Mouse (Mus musculus) intestine, embryonic 15.5 days (tissue): ENCODE data around the gene Fut11. TPM values are rescaled to one million over a fixed set of nuclear protein-coding genes. Genes with fewer than 3 reads are reported as not detected.
A peak's percentile ranks its signal among the peaks of the same experiment; 100 is the strongest.

Experiments
- ATAC-seq: fragments of 200-750 bp; cut with Nextera tagmentation; 2 replicates; pipeline ENCODE4 v1.8.0; 2017; ENCODE audit warnings: moderate TSS enrichment, moderate library complexity
- H3K27ac ChIP-seq: fragments of 300-500 bp; sonication (generic); 2 replicates; pipeline ENCODE4 v1.5.1; 2015; ENCODE audit warnings: mild to moderate bottlenecking, inconsistent platforms
- H3K27me3 ChIP-seq: fragments of 300-500 bp; sonication (generic); replicated peaks from 2 replicates; pipeline ENCODE4 v1.6.1; 2015; ENCODE audit warnings: inconsistent platforms
- H3K36me3 ChIP-seq: fragments of 300-500 bp; sonication (generic); 2 replicates; pipeline ENCODE4 v1.6.1; 2015; ENCODE audit warnings: inconsistent platforms
- H3K4me1 ChIP-seq: fragments of 300-500 bp; sonication (generic); replicated peaks from 2 replicates; pipeline ENCODE4 v1.6.1; 2015; ENCODE audit warnings: inconsistent platforms
- H3K4me2 ChIP-seq: fragments of 300-500 bp; sonication (generic); replicated peaks from 2 replicates; pipeline ENCODE4 v1.6.1; 2015; ENCODE audit warnings: mild to moderate bottlenecking, inconsistent platforms
- H3K4me3 ChIP-seq: fragments of 300-500 bp; sonication (generic); replicated peaks from 2 replicates; pipeline ENCODE4 v1.5.1; 2015; ENCODE audit warnings: inconsistent platforms
- H3K9ac ChIP-seq: fragments of 300-500 bp; sonication (generic); 2 replicates; pipeline ENCODE4 v1.6.1; 2015; ENCODE audit warnings: inconsistent platforms
- H3K9me3 ChIP-seq: fragments of 300-500 bp; sonication (generic); 2 replicates; pipeline ENCODE4 v1.6.1; 2016; ENCODE audit warnings: inconsistent platforms
- WGBS: fragments of 180-500 bp; shearing (Covaris S2); methylation state at CpG from one replicate; pipeline ENCODE4 v1.1.7; 2015; 5-methylcytosine and 5-hydroxymethylcytosine counted together
- polyA plus RNA-seq: library from polyadenylated mRNA; unstranded; fragments of >200 nt; fragmentation: Nextera tagmentation; extraction: Ambion mirVana; gene quantifications from 2 replicates; pipeline ENCODE4 v1.2.1, GENCODE M21; 2015

The Fut11 gene
- polyA plus RNA-seq, 1 experiment from 2014 or later = 22.8 TPM

DNA sequence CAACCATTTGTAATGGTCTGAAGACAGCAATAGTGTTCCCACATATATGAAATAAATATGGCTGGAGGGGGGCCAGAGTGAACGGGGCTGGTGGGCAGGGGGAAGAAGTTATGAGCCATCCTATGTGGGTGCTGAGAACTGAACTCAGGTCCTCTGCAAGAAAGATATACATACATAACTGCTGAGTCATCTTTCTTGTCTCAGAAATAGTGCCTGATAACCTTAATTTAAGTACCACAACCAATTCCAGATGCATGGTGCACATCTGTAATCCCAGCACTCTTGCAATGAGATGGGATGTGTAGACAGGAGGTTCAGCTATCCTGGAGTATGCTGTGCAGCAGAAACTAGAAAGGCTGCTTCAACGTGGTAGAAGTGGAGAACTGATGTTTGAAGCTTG, 13.0 kb upstream of the Fut11 start:
- peaks cover 69% of the 10 kb centered on the region for H3K36me3 ChIP-seq
- H3K9ac ChIP-seq = no peak overlapping the region
- H3K4me2 ChIP-seq = no peak overlapping the region
- no peak overlapping the region for H3K27ac ChIP-seq
- no peaks in the 10 kb centered on the region for H3K27me3 ChIP-seq
- WGBS = 92% methylated on average over 2 of the region's 2 CpGs
- no peak overlapping the region for H3K4me3 ChIP-seq
- H3K4me1 ChIP-seq = no peaks in the 10 kb centered on the region
- no peaks in the 10 kb centered on the region for H3K9me3 ChIP-seq
- ATAC-seq = no peak

DNA sequence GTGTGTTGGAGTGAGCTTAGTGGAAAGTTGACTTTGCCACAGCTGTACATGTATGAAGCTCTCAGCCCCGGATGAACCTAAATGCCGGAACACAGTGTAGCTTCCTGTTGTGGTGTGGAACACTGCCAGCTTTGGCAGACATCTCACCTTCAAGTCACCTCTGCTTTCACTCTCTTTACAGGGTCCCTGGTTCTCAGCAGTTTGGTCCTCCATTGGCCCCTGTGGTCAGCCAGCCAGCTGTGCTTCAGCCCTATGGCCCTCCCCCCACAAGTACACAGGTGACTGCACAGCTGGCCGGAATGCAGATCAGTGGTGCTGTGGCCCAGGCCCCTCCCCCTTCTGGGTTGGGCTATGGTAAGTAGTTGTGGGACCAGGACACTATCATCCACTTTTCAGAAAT, 12.3 kb upstream of the Fut11 start:
- Histone ChIP-seq H3K9me3 (no peaks in the 10 kb centered on the region), H3K9ac (no peak overlapping the region), H3K27ac (no peak overlapping the region), H3K4me2 (no peak overlapping the region), H3K4me1 (no peaks in the 10 kb centered on the region), H3K4me3 (no peak overlapping the region), H3K27me3 (no peaks in the 10 kb centered on the region), H3K36me3 (peaks cover 68% of the 10 kb centered on the region)
- ATAC-seq = peak; percentile 25; the same call in 1 of the 2 replicates
- 61% methylated on average over 3 of the region's 3 CpGs for WGBS

DNA sequence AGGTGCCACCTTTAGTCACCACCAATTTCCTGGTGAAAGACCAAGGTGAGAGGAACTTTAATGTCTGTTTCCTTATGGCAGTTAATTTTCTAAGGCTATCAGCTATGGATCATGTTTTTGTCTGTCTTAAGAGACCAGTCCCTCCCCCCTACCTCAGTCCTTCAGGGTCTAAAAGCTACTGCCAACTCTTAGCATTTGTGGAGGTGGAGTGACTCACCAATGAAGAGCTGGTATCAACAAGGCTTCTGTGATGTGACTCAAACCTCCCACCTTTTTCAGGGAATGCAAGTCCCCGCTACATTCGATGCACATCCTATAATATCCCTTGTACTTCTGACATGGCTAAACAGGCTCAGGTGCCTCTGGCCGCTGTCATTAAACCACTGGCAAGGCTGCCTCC, 8.2 kb upstream of the Fut11 start:
- 94% methylated on average over 3 of the region's 3 CpGs for WGBS
- Histone ChIP-seq H3K27ac (no peak overlapping the region), H3K4me2 (no peak overlapping the region), H3K9me3 (no peaks in the 10 kb centered on the region), H3K9ac (no peak overlapping the region), H3K27me3 (no peaks in the 10 kb centered on the region), H3K4me3 (no peak overlapping the region), H3K4me1 (no peaks in the 10 kb centered on the region), H3K36me3 (peaks cover 76% of the 10 kb centered on the region)
- no peak for ATAC-seq

DNA sequence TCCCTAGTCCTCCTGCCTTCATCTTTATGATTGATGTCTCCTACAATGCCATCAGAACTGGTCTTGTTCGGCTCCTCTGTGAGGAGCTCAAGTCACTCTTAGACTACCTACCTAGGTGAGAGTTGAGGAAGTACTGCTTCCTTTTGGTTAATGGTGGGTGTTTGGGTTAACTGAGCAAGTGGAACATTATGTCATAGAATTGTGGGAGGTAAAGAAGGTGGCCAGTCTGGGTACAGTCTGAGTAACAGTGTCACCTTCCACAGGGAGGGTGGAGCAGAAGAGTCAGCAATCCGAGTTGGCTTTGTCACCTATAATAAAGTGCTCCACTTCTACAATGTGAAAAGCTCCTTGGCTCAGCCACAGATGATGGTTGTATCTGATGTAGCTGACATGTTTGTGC, 5.8 kb upstream of the Fut11 start:
- Histone ChIP-seq H3K9me3 (no peaks in the 10 kb centered on the region), H3K4me1 (peaks cover 5% of the 10 kb centered on the region; the same call in 1 of the 2 replicates), H3K27ac (no peak overlapping the region), H3K4me2 (no peak overlapping the region), H3K27me3 (no peaks in the 10 kb centered on the region), H3K36me3 (peaks cover 75% of the 10 kb centered on the region), H3K4me3 (no peak overlapping the region), H3K9ac (no peak overlapping the region)
- WGBS = 82% methylated on average over 2 of the region's 2 CpGs
- ATAC-seq = no peak

DNA sequence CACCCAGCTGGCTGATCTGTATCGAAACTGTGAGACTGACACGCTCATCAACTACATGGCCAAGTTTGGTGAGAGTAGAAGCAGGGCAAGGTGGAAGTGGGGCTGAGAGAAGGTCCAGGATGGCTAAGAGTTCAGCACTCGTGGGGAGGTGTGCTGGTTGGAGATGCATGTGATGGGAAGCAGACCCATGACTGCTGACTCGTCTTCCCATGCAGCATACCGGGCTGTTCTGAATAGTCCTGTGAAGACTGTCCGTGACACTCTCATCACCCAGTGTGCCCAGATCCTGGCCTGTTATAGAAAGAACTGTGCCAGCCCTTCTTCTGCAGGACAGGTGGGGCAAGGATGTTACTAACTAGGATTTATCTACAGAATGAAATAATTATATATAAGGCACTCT, 3.0 kb upstream of the Fut11 start:
- H3K36me3 ChIP-seq = peaks cover 50% of the 10 kb centered on the region
- no peak overlapping the region for H3K9ac ChIP-seq
- no peaks in the 10 kb centered on the region for H3K9me3 ChIP-seq
- H3K27me3 ChIP-seq = no peaks in the 10 kb centered on the region
- 89% methylated on average over 6 of the region's 6 CpGs for WGBS
- no peak overlapping the region for H3K4me3 ChIP-seq
- ATAC-seq = no peak
- no peak overlapping the region for H3K4me2 ChIP-seq
- peaks cover 22% of the 10 kb centered on the region for H3K4me1 ChIP-seq
- H3K27ac ChIP-seq = no peak overlapping the region

DNA sequence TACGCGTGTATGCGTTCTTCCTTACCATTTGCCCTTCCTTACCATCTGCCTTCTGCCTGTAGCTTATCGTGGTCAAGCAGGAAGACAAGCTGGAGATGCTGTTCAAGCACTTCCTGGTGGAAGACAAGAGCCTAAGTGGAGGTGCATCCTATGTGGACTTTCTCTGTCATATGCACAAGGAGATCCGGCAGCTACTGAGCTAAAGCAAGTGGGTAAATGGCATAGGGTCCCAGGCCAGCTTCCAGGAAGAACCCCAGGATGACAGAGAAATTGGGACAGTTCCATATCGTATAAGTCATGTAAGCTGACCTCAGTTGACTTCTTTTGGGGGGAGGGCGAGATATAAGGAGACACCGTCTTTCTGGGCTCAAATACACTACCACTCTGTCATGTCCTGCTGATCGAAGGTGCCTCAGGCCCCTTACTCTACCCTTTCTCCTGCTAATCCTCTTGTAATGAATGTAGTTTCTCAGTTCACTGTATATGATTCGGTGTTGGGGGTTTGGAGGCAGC, 1.1 kb upstream of the Fut11 start:
- Histone ChIP-seq H3K27ac (no peak overlapping the region), H3K4me2 (no peak overlapping the region), H3K36me3 (peaks cover 45% of the 10 kb centered on the region), H3K4me3 (no peak overlapping the region), H3K9ac (no peak overlapping the region), H3K9me3 (no peaks in the 10 kb centered on the region), H3K4me1 (peaks cover 35% of the 10 kb centered on the region), H3K27me3 (no peaks in the 10 kb centered on the region)
- 86% methylated on average over 10 of the region's 10 CpGs for WGBS
- no peak for ATAC-seq

DNA sequence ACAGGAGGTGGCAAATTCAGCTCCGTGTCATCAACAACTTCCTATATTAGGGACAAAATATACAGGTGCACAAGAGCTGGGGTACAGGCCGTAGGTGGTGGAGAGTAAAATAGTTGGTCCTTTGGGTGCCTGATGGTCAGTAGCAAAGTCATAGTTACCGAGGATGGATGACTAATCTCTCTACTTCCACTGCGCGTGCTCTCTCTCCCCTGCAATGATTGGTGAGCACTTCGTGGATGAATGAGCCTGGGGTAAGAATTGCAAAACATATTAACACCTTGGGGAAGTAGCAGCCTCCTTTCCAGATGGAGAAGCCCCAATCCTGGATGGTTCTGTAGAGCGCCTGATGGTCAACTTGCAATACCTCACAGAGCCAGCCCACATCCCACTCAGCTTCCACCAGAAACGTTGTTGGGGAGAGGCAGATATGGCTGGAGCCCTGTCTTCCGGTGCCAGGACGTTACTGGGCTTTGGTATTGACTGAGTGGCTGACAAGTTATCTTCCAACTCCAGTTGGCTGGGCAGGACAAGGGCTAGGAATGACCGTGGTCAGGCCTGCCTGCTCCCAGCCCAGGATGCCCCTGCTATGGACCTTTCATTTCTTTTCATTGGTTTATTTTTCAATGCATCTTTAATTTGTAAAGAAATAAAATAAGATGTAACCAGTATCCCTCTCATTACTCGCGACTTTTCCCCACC, 434 bp upstream of the Fut11 start:
- H3K4me2 ChIP-seq = peak overlapping the region; percentile 73
- 0 out of 2 replicates have a peak overlapping the region, but pooled peaks have one; percentile 92 for H3K9ac ChIP-seq
- peaks cover 41% of the 10 kb centered on the region for H3K4me1 ChIP-seq
- WGBS = 48% methylated on average over 13 of the region's 13 CpGs
- no peaks in the 10 kb centered on the region for H3K27me3 ChIP-seq
- peaks cover 38% of the 10 kb centered on the region for H3K36me3 ChIP-seq
- peak; percentile 25 for ATAC-seq
- H3K9me3 ChIP-seq = no peaks in the 10 kb centered on the region
- peak overlapping the region; percentile 99 for H3K27ac ChIP-seq
- peak overlapping the region; percentile 90 for H3K4me3 ChIP-seq

DNA sequence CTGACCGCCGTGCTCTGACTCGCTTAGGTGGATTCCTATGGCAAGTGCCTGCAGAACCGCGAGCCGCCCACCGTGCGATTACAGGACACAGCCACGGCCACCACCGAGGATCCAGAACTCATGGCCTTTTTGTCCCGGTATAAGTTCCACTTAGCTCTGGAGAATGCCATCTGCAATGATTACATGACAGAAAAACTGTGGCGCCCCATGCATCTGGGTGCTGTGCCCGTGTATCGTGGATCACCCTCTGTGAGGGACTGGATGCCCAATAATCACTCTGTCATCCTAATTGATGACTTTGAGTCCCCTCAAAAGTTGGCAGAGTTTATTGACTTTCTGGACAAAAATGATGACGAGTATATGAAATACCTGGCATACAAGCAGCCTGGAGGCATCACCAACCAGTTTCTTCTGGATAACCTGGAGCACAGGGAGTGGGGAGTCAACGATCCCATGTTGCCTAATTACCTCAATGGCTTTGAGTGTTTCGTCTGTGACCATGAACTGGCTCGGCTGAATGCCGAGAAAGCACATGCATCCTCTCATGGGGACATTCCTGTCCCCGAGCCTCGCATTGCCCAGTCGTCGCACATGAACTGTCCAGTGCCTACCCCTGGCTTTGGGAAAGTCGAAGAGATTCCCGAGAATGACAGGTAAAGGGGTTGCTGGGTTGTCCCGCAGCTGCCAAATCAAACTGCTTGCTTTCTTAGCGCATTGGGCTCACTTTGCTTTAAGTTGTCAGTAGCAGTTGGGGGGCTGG, 1.2 kb downstream of the Fut11 start:
- H3K4me2 ChIP-seq = peak overlapping the region; percentile 73
- ATAC-seq = no peak
- no peaks in the 10 kb centered on the region for H3K9me3 ChIP-seq
- 13% methylated on average over 27 of the region's 27 CpGs for WGBS
- H3K4me1 ChIP-seq = peaks cover 43% of the 10 kb centered on the region
- H3K36me3 ChIP-seq = peaks cover 27% of the 10 kb centered on the region
- H3K4me3 ChIP-seq = peak overlapping the region; percentile 90
- H3K27ac ChIP-seq = peak overlapping the region; percentile 99
- H3K27me3 ChIP-seq = no peaks in the 10 kb centered on the region
- H3K9ac ChIP-seq = peak overlapping the region; percentile 92

DNA sequence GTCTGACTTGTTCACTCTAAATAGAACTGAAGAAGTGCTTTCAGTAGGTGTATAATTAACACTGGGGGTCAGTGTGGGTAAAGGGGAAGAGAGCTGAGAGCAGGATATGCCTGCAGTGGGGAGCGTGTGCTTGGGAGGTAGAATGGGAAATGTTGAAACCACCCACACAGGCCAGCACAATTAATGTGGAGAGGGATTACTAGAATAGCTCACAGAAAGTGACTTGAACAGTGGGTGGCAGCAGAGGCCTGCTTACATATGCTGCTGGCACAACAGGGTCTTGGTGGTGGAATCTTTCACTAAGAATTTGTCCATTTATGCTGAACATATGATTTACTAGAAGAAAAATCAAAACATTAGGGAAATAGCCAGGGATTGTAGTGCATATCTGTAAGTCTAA, 2.2 kb downstream of the Fut11 start:
- H3K27me3 ChIP-seq = no peaks in the 10 kb centered on the region
- no peak overlapping the region for H3K9ac ChIP-seq
- 0 out of 2 replicates have a peak overlapping the region, but pooled peaks have one; percentile 90 for H3K4me3 ChIP-seq
- H3K4me1 ChIP-seq = peaks cover 43% of the 10 kb centered on the region
- ATAC-seq = no peak
- H3K27ac ChIP-seq = no peak overlapping the region
- H3K4me2 ChIP-seq = peak overlapping the region; percentile 73
- WGBS = 17% methylated on average over 1 of the region's 1 CpGs
- H3K9me3 ChIP-seq = no peaks in the 10 kb centered on the region
- peaks cover 18% of the 10 kb centered on the region for H3K36me3 ChIP-seq

DNA sequence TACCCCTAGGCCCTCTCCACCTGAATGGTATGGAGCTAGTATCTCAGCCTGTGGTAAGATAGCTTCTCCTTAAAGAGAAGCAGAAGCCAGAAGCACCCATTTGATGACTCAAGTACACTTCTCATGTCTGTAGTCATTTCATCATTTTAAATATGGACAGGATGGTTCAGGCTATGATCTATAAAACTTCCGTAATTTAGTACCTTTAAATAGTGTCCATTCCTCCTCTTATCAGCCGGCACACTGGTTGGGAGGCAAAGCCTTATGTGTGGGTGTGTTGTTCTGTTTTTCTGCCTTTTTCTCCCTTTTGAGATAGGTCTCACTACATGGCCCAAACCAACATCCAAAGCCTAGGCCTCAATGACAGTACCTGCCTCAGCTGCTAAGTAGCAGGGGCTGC, 3.7 kb downstream of the Fut11 start:
- no peak overlapping the region for H3K4me3 ChIP-seq
- no peak overlapping the region for H3K4me2 ChIP-seq
- no peaks in the 10 kb centered on the region for H3K27me3 ChIP-seq
- WGBS = 91% methylated on average over 2 of the region's 2 CpGs
- no peak overlapping the region for H3K9ac ChIP-seq
- peaks cover 43% of the 10 kb centered on the region for H3K4me1 ChIP-seq
- ATAC-seq = no peak
- H3K9me3 ChIP-seq = no peaks in the 10 kb centered on the region
- peaks cover 8% of the 10 kb centered on the region for H3K36me3 ChIP-seq
- no peak overlapping the region for H3K27ac ChIP-seq

DNA sequence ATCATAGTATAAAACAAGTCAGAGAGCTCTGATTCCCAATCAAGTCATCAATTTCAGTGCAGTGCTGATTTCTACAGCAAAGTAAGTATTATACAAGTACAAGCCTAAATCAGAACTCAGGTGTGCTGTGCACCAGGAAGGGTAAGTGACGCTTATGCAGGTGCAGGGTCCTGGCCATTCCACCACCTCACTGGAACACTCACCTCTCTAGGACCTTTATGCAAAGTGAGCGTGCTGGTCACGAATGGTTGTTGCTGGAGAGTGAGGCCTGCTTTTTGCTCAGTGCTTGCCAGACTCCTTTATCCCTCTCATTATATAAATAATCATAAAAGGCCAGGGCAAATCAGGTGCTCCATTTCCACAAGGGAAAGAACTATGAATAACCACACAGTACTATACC, 5.6 kb downstream of the Fut11 start:
- no peak overlapping the region for H3K4me2 ChIP-seq
- H3K9me3 ChIP-seq = no peaks in the 10 kb centered on the region
- H3K9ac ChIP-seq = no peak overlapping the region
- 0 out of 2 replicates have a peak, but pooled peaks cover 2% of the 10 kb centered on the region for H3K36me3 ChIP-seq
- H3K4me1 ChIP-seq = peaks cover 33% of the 10 kb centered on the region
- no peak overlapping the region for H3K4me3 ChIP-seq
- no peak for ATAC-seq
- 66% methylated on average over 3 of the region's 3 CpGs for WGBS
- no peak overlapping the region for H3K27ac ChIP-seq
- no peaks in the 10 kb centered on the region for H3K27me3 ChIP-seq

DNA sequence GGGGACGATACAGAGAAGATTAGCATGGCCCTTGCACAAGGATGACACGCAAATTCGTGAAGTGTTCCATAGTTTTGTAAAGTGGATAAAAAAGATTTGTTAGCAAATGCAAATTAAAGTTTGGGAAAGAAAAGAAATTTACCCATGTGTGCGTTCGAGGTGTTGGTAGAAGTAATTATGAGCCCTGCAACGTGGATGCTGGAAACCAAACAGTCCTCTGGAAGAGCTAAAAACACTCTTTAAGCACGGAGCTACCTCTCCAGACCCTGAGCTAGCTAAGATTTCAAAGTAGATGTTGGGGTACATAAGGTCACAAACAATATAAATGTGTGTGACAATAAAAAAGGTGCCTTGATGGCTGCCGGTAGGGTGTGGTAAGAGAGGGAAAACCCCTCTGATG, 6.8 kb downstream of the Fut11 start:
- H3K4me1 ChIP-seq = peaks cover 23% of the 10 kb centered on the region
- peak overlapping the region; percentile 85; the same call in 1 of the 2 replicates for H3K9ac ChIP-seq
- H3K27ac ChIP-seq = no peak overlapping the region
- H3K4me2 ChIP-seq = peak overlapping the region; percentile 59
- no peak for ATAC-seq
- 0 out of 2 replicates have a peak, but pooled peaks cover 2% of the 10 kb centered on the region for H3K36me3 ChIP-seq
- no peaks in the 10 kb centered on the region for H3K9me3 ChIP-seq
- peak overlapping the region; percentile 63 for H3K4me3 ChIP-seq
- H3K27me3 ChIP-seq = no peaks in the 10 kb centered on the region
- 73% methylated on average over 8 of the region's 8 CpGs for WGBS
